Mouse (Mus musculus) heart, postnatal 0 days (tissue): ENCODE data around the gene Stx4a.

Experiments
- CTCF ChIP-seq: IDR thresholded peaks from 2 replicates; pipeline ENCODE4 v1.5.1; 2016; ENCODE audit warnings: antibody characterized with exemption, control low read depth, low read depth
- EP300 ChIP-seq: IDR thresholded peaks from 2 replicates; pipeline ENCODE4 v1.6.1; 2016; ENCODE audit warnings: antibody characterized with exemption, low read depth

DNA sequence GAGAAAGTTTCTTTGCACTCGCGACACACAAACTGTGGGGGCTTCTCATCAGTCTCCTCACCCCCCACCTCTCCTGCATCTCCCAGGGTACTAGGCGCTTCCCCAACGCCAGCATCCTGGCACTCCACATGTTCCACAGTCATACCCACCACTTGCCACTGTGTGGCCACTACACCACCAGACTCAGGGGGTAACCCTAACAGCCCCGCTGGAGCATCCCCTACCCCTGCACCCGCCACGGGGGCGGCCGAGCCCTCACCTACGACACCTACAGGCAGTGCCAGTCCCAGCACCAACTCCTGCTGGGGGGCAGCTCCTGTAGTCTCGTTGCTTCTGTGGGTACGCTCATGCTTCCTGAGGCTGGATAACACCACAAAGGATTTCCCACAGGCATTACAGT is 42.3 kb downstream of the Stx4a start:
- TF ChIP-seq CTCF, result no peak
- no peak for TF ChIP-seq EP300
